Mouse (Mus musculus): ENCODE results near the gene Umps.

Umps gene

DNA sequence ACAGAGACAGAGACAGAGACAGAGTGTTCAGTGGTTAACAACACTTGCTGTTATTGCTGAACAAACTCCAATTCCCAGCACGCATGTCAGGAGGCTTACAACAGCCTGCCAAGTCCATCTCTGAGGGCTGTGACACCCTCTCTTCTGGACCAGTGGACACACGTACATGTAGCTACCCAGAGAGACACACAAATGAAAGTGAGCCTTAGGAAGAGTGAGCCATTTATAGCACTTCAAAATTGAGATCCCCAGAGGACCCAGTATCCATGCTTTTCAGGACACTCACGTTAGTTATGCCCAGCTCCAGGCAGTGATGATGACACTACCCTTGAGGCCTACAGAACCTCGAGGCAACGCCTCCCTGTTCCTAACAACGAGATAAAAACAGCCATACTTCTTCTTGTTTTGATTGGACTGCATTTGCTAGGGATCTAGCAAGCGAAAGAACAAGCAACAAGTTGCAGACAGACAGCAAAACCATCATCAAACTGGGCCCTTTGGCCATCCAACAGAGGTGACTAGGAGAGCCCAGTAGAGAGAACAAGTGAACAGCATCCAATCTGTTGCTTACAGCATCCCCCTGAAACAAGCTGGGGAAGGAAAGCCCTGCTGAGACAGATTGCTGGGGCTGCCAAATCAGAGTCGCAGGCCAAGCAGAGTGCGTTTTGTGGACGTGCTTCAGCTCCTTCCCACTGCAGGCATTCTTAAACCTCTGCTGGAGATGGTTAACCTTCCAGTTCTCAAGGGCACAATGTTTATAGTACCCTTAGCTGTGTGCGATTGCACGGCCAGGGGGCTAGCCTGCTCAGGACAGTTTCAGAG, 28.3 kb downstream of the Umps start:
- in situ Hi-C loops (cut with MboI; ENCODE audit: low pct_unique_long_range_greater_than_20kb in 1 of 2, low sequenced_read_pairs in 2 of 2, unreplicated experiment in 1 of 2), result no loop called here

- in situ Hi-C loops (cut with MboI; ENCODE audit: low pct_unique_long_range_greater_than_20kb in 1 of 2, low sequenced_read_pairs in 2 of 2, unreplicated experiment in 1 of 2), result no loop called here
Measured at GRCm38 (mm10) chr16:33937567-33937966, 29.3 kb downstream of the Umps start.

GRCm38 (mm10) chr16:33936885-33937284, 30.0 kb downstream of the Umps start:
- in situ Hi-C loops (cut with MboI; ENCODE audit: low pct_unique_long_range_greater_than_20kb in 1 of 2, low sequenced_read_pairs in 2 of 2, unreplicated experiment in 1 of 2), result no loop called here

DNA sequence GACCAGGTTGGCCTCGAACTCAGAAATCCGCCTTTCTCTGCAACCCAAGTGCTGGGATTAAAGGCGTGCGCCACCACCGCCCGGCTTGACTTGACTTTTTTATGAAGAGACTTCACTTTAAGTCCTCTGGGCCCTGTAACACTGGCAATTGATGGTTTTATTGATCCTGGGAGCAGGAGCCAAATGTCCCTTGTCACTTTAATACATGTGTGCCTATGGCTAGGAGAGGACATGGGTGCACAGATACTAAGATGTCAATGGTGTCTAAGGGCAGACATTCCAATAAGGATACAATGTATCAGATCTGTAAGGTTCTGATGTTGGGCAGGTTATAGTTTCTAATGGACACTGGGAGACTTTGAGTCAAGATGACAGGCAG, 31.4 kb downstream of the Umps start:
- in situ Hi-C loops (cut with MboI; ENCODE audit: low pct_unique_long_range_greater_than_20kb in 1 of 2, low sequenced_read_pairs in 2 of 2, unreplicated experiment in 1 of 2), result no loop called here

GRCm38 (mm10) chr16:33934701-33935406, 32.0 kb downstream of the Umps start:
- in situ Hi-C loops (cut with MboI; ENCODE audit: low pct_unique_long_range_greater_than_20kb in 1 of 2, low sequenced_read_pairs in 2 of 2, unreplicated experiment in 1 of 2), result no loop called here

DNA sequence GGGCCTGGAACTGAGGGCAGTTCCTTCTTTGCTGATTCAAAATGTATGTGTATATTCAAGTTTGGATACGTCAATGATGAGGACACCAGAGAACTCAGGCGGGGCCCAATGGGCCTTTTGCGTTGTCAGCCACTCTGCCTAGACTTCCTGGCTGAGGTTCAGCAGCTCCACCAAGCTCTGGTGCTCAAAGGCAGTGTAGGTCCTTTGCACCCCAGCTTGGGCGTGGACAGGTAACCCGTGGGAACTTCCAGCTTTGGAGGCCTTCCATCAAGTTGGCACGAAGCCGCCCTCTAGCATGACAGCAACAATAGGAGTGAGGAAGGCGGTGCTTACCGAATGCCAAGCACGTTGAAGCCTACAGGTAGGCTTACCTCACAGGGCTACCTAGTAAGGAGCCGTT, 33.4 kb downstream of the Umps start:
- in situ Hi-C loops (cut with MboI; ENCODE audit: low pct_unique_long_range_greater_than_20kb in 1 of 2, low sequenced_read_pairs in 2 of 2, unreplicated experiment in 1 of 2), result no loop called here

DNA sequence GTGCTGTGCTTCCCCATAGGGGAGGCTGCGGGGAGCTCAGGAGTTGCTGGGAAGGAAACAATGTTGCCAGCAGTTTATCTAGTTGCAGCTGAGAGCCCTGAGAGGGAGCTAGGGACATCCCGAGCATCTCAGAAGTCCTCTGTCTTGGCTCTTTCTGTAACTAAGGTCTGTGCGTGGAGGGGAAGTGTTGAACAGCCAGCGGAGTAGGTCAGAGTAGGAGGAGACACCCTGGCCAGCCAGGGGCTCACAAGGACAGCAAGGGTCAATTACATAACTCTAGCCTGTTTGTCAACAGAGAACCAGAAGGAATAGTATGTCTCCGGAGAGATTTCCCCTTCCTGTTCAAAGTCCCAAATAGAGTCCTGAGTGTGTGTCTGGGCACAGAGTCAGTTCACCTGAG, 34.7 kb downstream of the Umps start:
- in situ Hi-C loops (cut with MboI; ENCODE audit: low pct_unique_long_range_greater_than_20kb in 1 of 2, low sequenced_read_pairs in 2 of 2, unreplicated experiment in 1 of 2), result no loop called here

- in situ Hi-C loops (cut with MboI; ENCODE audit: low pct_unique_long_range_greater_than_20kb in 1 of 2, low sequenced_read_pairs in 2 of 2, unreplicated experiment in 1 of 2), result no loop called here
Measured at GRCm38 (mm10) chr16:33931682-33932081, 35.2 kb downstream of the Umps start.

DNA sequence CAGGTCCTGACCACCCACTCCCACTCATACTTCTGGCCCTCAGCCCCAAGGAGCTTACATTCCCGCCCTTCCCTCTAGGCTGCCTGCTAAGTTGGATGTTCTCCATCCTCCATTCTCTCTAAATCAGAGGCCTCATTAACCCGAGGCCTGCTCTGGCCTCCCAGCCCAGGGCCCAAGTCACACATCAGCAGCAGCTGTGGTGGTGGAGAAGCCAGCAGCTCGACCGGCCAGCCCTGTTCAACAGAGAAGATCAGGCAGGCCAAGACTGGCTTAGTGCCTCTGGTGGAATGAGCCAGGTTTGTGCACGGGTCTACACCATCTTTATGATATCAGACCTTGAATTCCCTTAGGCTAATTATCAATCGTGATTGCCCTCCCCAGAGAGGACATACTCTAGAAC, 36.1 kb downstream of the Umps start:
- in situ Hi-C loops (cut with MboI; ENCODE audit: low pct_unique_long_range_greater_than_20kb in 1 of 2, low sequenced_read_pairs in 2 of 2, unreplicated experiment in 1 of 2), result no loop called here

GRCm38 (mm10) chr16:33928788-33929462, 37.9 kb downstream of the Umps start:
- in situ Hi-C loops (cut with MboI; ENCODE audit: low pct_unique_long_range_greater_than_20kb in 1 of 2, low sequenced_read_pairs in 2 of 2, unreplicated experiment in 1 of 2), result no loop called here

GRCm38 (mm10) chr16:33927263-33927824, 39.5 kb downstream of the Umps start:
- in situ Hi-C loops (cut with MboI; ENCODE audit: low pct_unique_long_range_greater_than_20kb in 1 of 2, low sequenced_read_pairs in 2 of 2, unreplicated experiment in 1 of 2), result no loop called here

DNA sequence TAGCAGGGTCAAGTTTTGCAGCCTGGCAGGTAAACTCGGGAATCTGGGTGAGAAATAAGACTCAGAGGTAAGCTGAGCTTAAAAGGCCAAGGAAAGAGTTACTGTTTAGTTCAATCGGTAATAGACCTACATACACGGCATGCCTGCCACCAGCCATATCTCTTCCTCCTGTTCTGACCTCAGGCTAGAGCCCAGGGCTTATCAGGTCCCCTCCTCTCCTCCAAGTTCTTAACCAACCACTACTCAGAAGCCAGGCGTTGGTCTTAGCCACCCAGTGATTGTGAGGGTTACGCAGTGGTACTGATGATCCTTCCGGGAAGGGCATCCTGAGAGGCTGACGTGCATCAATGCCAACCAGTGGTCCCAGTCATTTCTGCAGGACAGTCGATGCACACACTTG, 43.1 kb downstream of the Umps start:
- in situ Hi-C loops (cut with MboI; ENCODE audit: low pct_unique_long_range_greater_than_20kb in 1 of 2, low sequenced_read_pairs in 2 of 2, unreplicated experiment in 1 of 2), result no loop called here

- in situ Hi-C loops (cut with MboI; ENCODE audit: low pct_unique_long_range_greater_than_20kb in 1 of 2, low sequenced_read_pairs in 2 of 2, unreplicated experiment in 1 of 2), result no loop called here
Measured at GRCm38 (mm10) chr16:33923001-33923316, 43.9 kb downstream of the Umps start.

DNA sequence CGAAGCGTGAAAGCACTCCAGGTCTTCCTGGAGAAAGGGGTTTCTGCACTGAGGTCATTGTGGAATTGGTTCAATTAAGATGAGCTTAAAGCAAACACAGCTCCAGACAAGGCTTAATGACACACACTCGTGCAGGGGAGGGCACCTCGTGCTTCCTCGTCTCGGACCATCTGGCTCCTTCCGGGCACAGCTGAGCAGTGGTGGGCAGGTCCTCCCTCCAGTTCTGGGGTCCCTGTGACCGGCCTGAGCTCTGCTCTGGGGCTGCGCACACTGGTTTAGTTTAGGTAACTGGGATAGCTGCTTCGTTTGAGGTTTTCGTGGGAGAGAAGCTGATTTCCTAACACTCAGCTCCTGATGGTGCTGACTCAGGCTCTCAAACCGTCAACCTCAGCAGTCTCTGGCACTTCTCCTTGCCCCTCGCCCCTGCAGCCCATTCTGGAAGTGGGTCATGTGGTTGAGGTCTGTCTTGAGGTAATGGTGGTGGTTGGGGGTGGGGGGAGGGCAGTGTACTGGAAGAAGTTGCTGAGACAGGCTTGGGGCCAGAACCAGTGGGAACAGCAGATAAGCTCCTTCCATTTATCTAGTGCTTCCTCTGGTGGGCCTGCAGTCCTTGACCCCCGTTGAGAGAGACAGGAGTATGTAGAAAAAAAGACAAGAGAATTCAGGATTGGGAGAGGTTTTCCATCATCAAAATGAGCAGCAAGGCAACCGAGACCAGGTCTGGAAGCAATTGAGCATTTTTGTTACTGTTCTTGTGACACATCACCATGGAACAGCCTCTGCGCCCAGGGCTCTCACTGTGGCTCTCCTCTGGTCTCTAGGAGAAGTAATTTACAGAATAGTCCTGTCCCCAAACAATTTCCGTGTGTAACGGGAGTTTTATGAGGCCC, 44.5 kb downstream of the Umps start:
- in situ Hi-C loops (cut with MboI; ENCODE audit: low pct_unique_long_range_greater_than_20kb in 1 of 2, low sequenced_read_pairs in 2 of 2, unreplicated experiment in 1 of 2), result no loop called here

- in situ Hi-C loops (cut with MboI; ENCODE audit: low pct_unique_long_range_greater_than_20kb in 1 of 2, low sequenced_read_pairs in 2 of 2, unreplicated experiment in 1 of 2), result no loop called here
Measured at GRCm38 (mm10) chr16:33921514-33921913, 45.3 kb downstream of the Umps start.

- in situ Hi-C loops (cut with MboI; ENCODE audit: low pct_unique_long_range_greater_than_20kb in 1 of 2, low sequenced_read_pairs in 2 of 2, unreplicated experiment in 1 of 2), result no loop called here
Measured at GRCm38 (mm10) chr16:33917926-33918325, 48.9 kb downstream of the Umps start.

DNA sequence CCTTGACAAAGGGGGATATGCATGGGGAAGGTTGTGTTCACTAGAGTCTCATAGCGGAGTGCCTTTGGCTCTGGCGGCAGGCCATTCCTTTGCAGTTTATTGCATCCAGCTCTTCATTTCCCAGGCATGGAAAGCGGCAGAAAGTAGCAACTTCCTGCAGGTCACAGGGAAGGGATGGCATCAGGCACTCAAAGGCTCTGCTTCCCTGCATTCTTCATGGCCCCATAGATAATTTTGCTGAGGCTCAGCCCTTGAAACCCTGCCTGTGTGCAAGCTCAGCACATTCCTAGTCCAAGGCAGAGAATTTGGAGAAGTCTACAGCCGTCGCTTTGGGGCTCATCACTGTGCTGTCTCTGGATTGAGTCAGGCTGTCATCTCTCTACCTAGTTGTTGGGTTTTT, 49.4 kb downstream of the Umps start:
- in situ Hi-C loops (cut with MboI; ENCODE audit: low pct_unique_long_range_greater_than_20kb in 1 of 2, low sequenced_read_pairs in 2 of 2, unreplicated experiment in 1 of 2), result no loop called here

GRCm38 (mm10) chr16:33916473-33917251, 50.2 kb downstream of the Umps start:
- in situ Hi-C loops (cut with MboI; ENCODE audit: low pct_unique_long_range_greater_than_20kb in 1 of 2, low sequenced_read_pairs in 2 of 2, unreplicated experiment in 1 of 2), result no loop called here

Measured in mouse embryonic stem cell (cell line).